Comparison of ENCODE assay signal across 26 mouse cellular contexts in the genomic region with DNA sequence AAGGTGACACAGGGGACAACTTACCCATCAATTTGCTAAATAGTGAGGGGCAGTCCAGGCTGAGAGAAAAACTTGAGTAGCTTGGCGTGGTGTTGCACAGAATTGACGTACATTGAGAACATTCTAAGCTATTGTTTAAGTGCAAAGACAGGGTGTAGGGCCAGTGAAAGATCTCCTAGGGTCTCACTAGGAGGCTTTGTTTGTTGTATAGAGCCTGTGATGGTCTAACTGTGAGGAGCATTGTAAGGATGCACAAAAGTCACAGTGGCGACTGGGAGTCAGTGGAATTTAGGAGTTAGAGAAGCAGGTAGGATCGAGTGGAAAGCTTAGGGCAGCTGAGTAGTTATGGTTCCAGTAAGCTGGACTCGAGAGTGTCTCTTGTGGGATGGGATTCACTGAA.
"Had no signal": no experiment of that assay in that cellular context is flagged by ENCODE, and none has a peak within 500 bp of the region (broad histone marks: within the 10 kb centered on the region; RNA-seq: fewer than 3 reads in every experiment).

No protein-coding gene starts in this region.

- H3K27ac ChIP-seq: embryonic facial prominence, embryonic 10.5 days; embryonic facial prominence, embryonic 12.5 days; embryonic facial prominence, embryonic 13.5 days; embryonic facial prominence, embryonic 15.5 days; forebrain, embryonic 10.5 days; forebrain, embryonic 12.5 days; forebrain, embryonic 13.5 days; forebrain, embryonic 15.5 days; gastrocnemius, adult 2 months; heart, adult 2 months; heart, embryonic 10.5 days had no signal

- ATAC-seq: forebrain, embryonic 13.5 days; forebrain, embryonic 14.5 days; forebrain, embryonic 15.5 days; forebrain, embryonic 16.5 days; forebrain, postnatal 0 days had no signal

- DNase-seq: cerebellum, postnatal 10 days; cerebellum, postnatal 14 days; cerebellum, postnatal 25 days; cerebellum, postnatal 36 days; embryo, embryonic 11 days; forebrain, postnatal 0 days; gastrocnemius, adult 2 months; gastrocnemius, postnatal 10 days; gastrocnemius, postnatal 14 days; gastrocnemius, postnatal 25 days; gastrocnemius, postnatal 36 days; heart, adult 11 months; heart, adult 18-20 months; heart, adult 2 months had no signal

- H3K4me3 ChIP-seq: embryonic facial prominence, embryonic 10.5 days; embryonic facial prominence, embryonic 12.5 days; embryonic facial prominence, embryonic 13.5 days; embryonic facial prominence, embryonic 15.5 days; erythroblast, embryonic 14.5 days; forebrain, embryonic 10.5 days; forebrain, embryonic 12.5 days; forebrain, embryonic 13.5 days; forebrain, embryonic 15.5 days; gastrocnemius, adult 2 months; heart, adult 2 months; heart, embryonic 10.5 days had no signal

- H3K4me1 ChIP-seq: embryonic facial prominence, embryonic 10.5 days; embryonic facial prominence, embryonic 12.5 days; embryonic facial prominence, embryonic 13.5 days; embryonic facial prominence, embryonic 15.5 days; forebrain, embryonic 10.5 days; forebrain, embryonic 12.5 days; forebrain, embryonic 13.5 days; forebrain, embryonic 15.5 days; heart, embryonic 10.5 days had no signal

- H3K9ac ChIP-seq: embryonic facial prominence, embryonic 12.5 days; embryonic facial prominence, embryonic 13.5 days; embryonic facial prominence, embryonic 15.5 days; forebrain, embryonic 12.5 days; forebrain, embryonic 13.5 days; forebrain, embryonic 15.5 days; forebrain, postnatal 0 days had no signal

- H3K9me3 ChIP-seq: embryonic facial prominence, embryonic 10.5 days; embryonic facial prominence, embryonic 12.5 days; embryonic facial prominence, embryonic 13.5 days; embryonic facial prominence, embryonic 15.5 days; forebrain, embryonic 10.5 days; forebrain, embryonic 12.5 days; forebrain, embryonic 13.5 days; forebrain, embryonic 15.5 days; heart, embryonic 10.5 days had no signal
